Mouse (Mus musculus): Measurements from ENCODE around the gene Ube2z.

The Ube2z gene

GRCm38 (mm10) chr11:96058309-96058708, 6.9 kb downstream of the Ube2z start:
- DNase-seq (ENCODE audit: low spot score): no peak

- no peak for DNase-seq (ENCODE audit: low spot score)
These were observed 14.3 kb downstream of the Ube2z start for GRCm38 (mm10) chr11:96050854-96051253.

GRCm38 (mm10) chr11:96049939-96050338, 15.2 kb downstream of the Ube2z start:
- DNase-seq (ENCODE audit: low spot score): no peak

GRCm38 (mm10) chr11:96047469-96048373, 17.5 kb downstream of the Ube2z start:
- DNase-seq (ENCODE audit: low spot score): no peak

GRCm38 (mm10) chr11:96046793-96047192, 18.4 kb downstream of the Ube2z start:
- DNase-seq (ENCODE audit: low spot score): no peak

GRCm38 (mm10) chr11:96046028-96046427, 19.2 kb downstream of the Ube2z start:
- no peak for DNase-seq (ENCODE audit: low spot score)

GRCm38 (mm10) chr11:96044803-96045567, 20.2 kb downstream of the Ube2z start:
- DNase-seq (ENCODE audit: low spot score): no peak

- no peak for DNase-seq (ENCODE audit: low spot score)
These were observed 26.6 kb downstream of the Ube2z start for GRCm38 (mm10) chr11:96038560-96038959.

- no peak for DNase-seq (ENCODE audit: low spot score)
These were observed 27.7 kb downstream of the Ube2z start for GRCm38 (mm10) chr11:96037499-96037898.

GRCm38 (mm10) chr11:96035133-96035532, 30.1 kb downstream of the Ube2z start:
- DNase-seq (ENCODE audit: low spot score): no peak

- peak; percentile 86 for DNase-seq (ENCODE audit: low spot score)
These were observed 30.6 kb downstream of the Ube2z start, which contains the start of gene Snf8 for GRCm38 (mm10) chr11:96034596-96035052. Gene Snf8 (plus strand): TSS chr11:96034885.

GRCm38 (mm10) chr11:96034116-96034515, 31.1 kb downstream of the Ube2z start:
- DNase-seq (ENCODE audit: low spot score): no peak

- DNase-seq (ENCODE audit: low spot score): no peak
These were observed 31.9 kb downstream of the Ube2z start for GRCm38 (mm10) chr11:96033264-96033663.

- DNase-seq (ENCODE audit: low spot score): no peak
These were observed 33.5 kb downstream of the Ube2z start for GRCm38 (mm10) chr11:96031701-96032100.

- DNase-seq (ENCODE audit: low spot score): no peak
These were observed 34.6 kb downstream of the Ube2z start for GRCm38 (mm10) chr11:96030571-96030970.

- DNase-seq (ENCODE audit: low spot score): no peak
These were observed 37.1 kb downstream of the Ube2z start for GRCm38 (mm10) chr11:96028130-96028529.

GRCm38 (mm10) chr11:96020622-96021021, 44.6 kb downstream of the Ube2z start:
- DNase-seq (ENCODE audit: low spot score): no peak

- DNase-seq (ENCODE audit: low spot score): no peak
These were observed 47.2 kb downstream of the Ube2z start for GRCm38 (mm10) chr11:96017941-96018351.

GRCm38 (mm10) chr11:96015421-96015820, 49.8 kb downstream of the Ube2z start:
- DNase-seq (ENCODE audit: low spot score): no peak

- DNase-seq (ENCODE audit: low spot score): no peak
These were observed 53.2 kb downstream of the Ube2z start for GRCm38 (mm10) chr11:96011982-96012381.

GRCm38 (mm10) chr11:96008827-96009226, 56.4 kb downstream of the Ube2z start:
- no peak for DNase-seq (ENCODE audit: low spot score)

GRCm38 (mm10) chr11:96007516-96008235, 57.5 kb downstream of the Ube2z start:
- no peak for DNase-seq (ENCODE audit: low spot score)

All from urinary bladder, postnatal 10 days (tissue).